Mouse (Mus musculus): ENCODE results near the gene Myo18b.
A peak's percentile ranks its signal among the peaks of the same experiment; 100 is the strongest.

Gene Myo18b

GRCm38 (mm10) chr5:112895674-112896654, at the start of gene Myo18b:
TSS of gene Myo18b (minus strand) at chr5:112896362.
- DNase-seq = no peak

- no peak for DNase-seq
Observed at GRCm38 (mm10) chr5:112945925-112946324, 49.8 kb upstream of the Myo18b start.

- DNase-seq = no peak
Observed at GRCm38 (mm10) chr5:112942244-112942643, 46.1 kb upstream of the Myo18b start.

- DNase-seq = no peak
Observed at GRCm38 (mm10) chr5:112941001-112941400, 44.8 kb upstream of the Myo18b start.

DNA sequence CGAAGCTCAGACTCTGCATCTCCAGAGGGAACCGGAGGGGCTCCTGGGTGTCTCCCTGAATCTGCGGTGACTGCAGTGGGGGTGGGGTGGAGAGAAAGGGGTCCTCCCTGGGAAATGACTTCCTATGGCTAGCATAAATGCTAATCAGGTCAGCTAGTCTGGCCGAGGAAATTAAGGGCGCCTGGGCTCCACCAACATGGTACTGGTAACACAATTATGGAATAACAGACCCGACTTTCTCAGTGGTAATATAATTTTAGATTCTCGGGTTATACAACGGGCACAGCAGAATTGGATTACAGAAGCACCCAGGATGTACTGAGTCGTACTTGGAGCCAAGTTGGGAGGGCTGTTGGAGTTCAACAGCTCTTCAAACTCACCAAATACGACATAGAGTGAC, 40.5 kb upstream of the Myo18b start:
- DNase-seq = no peak

- DNase-seq = no peak
Observed at GRCm38 (mm10) chr5:112935436-112935835, 39.3 kb upstream of the Myo18b start.

DNA sequence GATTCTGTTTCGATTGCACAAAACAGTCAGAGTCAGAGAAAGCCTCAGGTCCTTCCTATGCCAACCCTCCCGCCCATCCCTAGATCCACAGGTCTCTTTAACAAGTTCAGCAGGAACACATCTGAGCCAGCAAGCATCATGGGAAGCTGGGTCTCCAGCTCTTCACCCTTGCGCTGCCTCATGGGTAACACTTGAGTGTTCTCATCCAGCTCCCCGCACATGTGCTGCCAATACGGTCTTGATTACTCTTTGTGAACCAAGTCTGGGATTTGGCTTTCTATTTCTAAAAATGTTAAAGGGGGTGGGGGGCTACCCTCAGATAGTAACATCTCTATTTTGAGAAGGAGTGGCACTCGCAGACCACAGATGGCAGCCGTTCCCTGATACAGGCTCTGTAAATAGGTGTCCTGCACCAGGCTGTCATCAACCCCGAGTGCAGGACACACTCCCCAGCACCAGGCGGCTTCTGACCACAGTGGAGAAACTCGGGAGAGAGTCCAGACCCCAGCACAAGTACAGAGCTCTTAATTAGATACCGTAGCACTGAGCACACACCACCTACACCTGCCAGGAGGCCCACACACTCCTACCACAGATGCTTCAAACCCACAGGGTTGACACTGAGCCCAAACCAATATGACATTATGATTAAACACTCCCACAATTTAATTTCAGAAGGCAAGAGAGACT, 36.9 kb upstream of the Myo18b start:
- no peak for DNase-seq

DNA sequence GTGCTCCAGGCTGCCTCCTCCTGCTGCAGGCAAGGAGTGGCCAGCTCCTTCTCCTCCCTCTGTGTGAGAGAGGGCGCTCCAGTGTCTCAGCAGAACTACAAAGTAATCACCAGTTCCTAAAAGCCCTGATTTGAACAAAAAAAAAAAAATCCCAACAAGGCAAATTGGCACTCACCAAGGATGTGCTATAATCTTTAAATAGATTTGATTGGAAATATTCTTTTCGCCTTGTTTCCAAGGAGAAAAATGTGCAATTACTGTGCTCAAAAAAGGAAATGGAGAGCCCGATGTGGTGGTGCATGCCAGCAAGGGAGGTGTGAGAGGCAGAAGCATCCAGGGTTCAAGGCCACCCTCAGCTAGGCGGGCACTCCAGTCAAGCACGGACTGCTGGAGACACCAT, 35.7 kb upstream of the Myo18b start:
- DNase-seq = no peak

DNA sequence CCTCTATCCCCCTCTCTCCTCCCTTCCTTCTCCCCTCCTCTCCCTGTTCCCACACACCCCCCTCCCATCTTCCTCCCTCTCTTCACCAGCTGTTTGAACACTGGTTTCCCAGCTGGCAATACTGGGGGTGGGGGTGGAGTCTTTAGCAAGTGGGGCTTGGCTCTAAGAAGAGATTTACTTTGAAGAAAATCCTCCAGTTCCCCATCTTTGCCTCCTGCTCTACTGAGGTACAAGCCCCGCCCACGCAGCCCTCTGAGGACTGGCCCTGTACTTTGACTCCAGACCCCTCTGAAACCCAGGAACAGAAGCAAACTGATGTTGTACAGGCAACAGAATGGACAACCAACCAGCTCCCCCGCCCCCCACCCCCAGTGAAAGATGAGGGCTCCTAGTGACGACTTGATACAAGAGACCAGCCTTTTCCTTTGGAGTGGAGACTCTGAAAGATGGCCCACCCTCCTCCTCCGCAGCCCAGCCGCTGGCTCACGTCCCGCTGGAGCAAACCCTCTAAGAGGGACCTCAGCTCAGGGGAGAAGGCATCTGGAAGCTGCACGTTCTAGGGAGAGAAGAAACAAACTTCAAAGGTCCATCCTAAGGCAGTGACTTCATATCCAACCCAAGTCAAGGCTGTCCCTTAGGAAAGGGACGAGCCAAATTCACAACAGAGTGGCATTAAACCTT, 32.2 kb upstream of the Myo18b start:
- DNase-seq = no peak

- no peak for DNase-seq
Observed at GRCm38 (mm10) chr5:112925422-112925821, 29.3 kb upstream of the Myo18b start.

DNA sequence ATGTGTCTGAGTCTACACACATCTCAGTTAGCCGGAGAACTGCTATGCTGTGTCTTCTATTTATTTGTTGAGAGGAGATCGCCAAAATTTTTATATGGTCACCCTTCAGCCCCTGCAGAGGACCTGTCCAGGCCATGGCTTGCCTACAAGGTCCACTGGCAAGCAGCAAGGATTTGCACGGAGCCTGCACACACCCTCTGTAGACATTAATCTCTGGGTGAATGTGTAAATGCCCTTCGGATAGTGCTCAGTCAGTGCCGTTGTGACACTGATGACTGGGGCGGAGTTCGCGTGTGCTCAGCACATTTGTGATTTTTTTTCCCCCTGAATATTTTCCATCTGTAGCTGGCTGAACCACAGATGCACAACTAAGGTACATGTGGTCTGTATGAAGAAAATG, 28.6 kb upstream of the Myo18b start:
- DNase-seq = no peak

GRCm38 (mm10) chr5:112923841-112924240, 27.7 kb upstream of the Myo18b start:
- DNase-seq = no peak

- no peak for DNase-seq
Observed at GRCm38 (mm10) chr5:112921914-112922313, 25.8 kb upstream of the Myo18b start.

GRCm38 (mm10) chr5:112910381-112910780, 14.2 kb upstream of the Myo18b start:
- no peak for DNase-seq

- DNase-seq = peak in 1 of 2 experiments; percentile 3
Observed at GRCm38 (mm10) chr5:112908169-112908614, 12.0 kb upstream of the Myo18b start.

DNA sequence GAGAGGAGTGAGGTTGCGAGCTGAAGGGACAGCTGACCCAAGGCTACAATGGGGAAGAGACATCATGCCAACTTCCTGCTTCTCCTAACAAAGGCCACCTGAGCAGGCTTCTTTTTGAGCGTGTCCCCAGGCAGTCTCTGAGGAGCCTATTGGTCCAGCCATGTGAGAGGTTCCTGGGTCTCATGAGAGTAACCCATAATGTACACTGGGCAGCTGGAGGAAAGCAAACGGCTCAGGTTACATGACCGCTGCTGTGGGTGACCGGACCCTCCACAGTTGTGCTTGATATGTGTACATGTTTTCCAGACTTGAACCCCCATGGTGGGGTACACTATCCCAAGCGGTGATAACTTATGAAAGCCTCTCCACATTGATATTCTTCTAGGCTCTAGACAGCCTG, 11.3 kb upstream of the Myo18b start:
- DNase-seq = peak in 1 of 2 experiments; percentile 7

DNA sequence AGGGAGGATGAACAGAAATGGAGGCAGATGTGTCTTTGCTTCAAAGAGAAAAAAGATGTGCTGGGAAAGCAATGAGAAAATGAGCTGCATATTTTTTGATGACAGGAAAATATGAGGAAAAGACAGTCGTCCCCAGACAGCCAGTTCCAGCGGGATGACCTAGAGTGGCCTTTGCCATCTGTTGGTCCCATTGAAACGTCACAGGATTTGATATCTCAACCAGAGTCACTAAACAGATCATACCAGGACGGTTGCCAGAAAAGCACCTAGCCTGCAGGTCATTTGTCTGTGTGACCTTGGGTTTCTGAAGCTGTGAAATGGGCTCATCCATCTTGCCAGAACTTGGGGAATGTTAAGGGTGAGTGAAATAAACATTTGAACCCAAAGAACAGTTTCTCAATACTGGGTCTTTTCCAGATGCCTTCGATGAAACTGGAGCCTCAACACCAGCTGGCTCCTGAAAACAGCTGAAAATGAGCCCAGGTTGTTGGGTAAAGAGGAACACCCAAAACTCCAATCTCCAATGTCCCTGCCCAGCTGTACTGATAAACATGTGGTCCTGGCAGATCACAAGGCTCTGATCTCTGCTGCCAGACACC, 2.6 kb downstream of the Myo18b start:
- no peak for DNase-seq

GRCm38 (mm10) chr5:112892411-112892810, 3.8 kb downstream of the Myo18b start:
- DNase-seq = no peak

- no peak for DNase-seq
Observed at GRCm38 (mm10) chr5:112888651-112889050, 7.5 kb downstream of the Myo18b start.

DNA sequence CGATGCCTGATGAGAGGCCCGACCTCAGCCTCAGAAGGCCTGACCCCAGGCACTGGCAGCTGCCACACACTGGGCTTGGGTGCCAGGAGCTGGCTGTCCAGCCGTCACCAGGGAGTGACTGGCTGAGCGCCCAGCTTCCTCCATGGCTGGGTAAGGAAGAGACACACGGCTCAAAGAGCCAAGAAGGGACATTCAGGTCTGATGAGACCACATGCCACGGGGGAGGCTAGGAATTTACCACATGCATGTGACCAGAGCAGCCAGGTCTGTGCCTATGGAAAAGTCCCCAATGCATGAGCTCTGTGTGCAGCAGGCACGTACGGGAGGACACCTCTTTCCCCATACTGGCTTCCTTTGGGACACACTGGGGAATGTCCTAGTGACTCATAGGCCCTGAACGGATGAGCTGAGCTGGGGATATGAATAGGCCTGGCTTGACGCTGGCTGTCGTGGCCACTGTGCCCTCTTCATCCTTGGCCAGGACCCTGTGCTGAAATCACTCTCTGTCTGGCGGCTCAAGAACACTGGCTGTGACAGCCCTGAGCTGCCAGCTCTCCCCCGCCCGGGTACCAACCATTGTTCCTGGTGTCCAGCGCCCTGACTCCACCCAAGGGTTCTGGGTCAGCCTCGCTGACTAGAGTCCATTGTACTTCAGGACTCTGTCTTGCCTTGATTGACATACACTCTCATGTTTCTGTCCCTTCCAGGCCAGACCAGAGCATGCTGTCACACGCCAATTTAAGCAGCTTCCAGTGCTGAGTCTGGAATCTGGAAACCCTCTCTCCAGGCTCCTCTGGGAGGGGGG, 9.3 kb downstream of the Myo18b start:
- no peak for DNase-seq

DNA sequence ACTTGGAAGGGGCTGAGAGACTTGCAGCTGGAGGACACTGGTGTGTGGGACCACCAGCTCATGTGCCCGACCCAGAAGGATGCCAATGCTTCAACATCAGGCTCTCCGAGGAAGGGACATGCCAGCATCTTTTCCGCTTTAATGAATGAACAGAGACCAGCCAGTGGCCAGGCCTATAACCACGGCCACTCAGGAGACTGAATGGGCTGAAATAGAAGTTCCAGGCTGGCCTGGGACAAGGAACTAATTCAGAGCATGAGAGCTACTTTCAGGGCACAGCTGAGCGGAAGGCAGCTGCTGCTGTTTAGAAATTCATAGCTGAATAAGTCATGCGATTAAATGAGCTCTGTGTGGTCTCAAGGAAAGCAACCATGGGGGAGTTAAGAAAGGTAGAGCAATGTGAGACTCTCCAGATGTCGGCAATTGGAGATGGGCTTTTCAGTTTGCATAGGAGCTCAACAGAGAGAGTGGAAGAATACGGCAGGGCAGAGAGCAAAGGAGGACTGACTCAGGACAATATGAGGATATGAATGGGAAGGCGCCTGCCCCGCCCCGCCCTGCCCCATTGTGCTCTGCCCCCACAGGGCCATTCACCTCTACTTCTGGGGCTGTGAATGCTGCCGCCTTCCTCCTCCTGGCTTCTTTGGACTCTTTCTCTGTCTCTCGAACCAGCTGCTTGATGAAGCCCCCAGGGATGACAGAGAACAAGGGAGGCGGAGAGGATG, 18.6 kb downstream of the Myo18b start:
- DNase-seq = no peak
